Mouse (Mus musculus) limb, embryonic 10.5 days (tissue): Measurements from ENCODE around the gene Pik3c2b. TPM values are rescaled to one million over a fixed set of nuclear protein-coding genes. Genes with fewer than 3 reads are reported as not detected.
"Not testable (repeated sequence)": the region's sequence is repeated elsewhere in the genome, so short reads cannot be mapped to it uniquely, and the experiment has no call there.

ENCODE experiments used
- DNase-seq: peaks from one replicate; pipeline ENCODE4 v3.0.0-alpha.2; 2017; ENCODE audit warnings: low spot score
- H3K27ac ChIP-seq: fragments of 300-500 bp; sonication (generic); 2 replicates; pipeline ENCODE4 v1.5.1; 2016; ENCODE audit warnings: mild to moderate bottlenecking
- H3K27me3 ChIP-seq: fragments of 300-500 bp; sonication (generic); 2 replicates; pipeline ENCODE4 v1.6.1; 2016; ENCODE audit warnings: low read depth, mild to moderate bottlenecking; ENCODE audit not compliant: poor library complexity, severe bottlenecking
- H3K36me3 ChIP-seq: fragments of 300-500 bp; sonication (generic); 2 replicates; pipeline ENCODE4 v1.6.1; 2016; ENCODE audit warnings: mild to moderate bottlenecking, moderate library complexity
- H3K4me1 ChIP-seq: fragments of 300-500 bp; sonication (generic); 2 replicates; pipeline ENCODE4 v1.6.1; 2016
- H3K4me3 ChIP-seq: fragments of 300-500 bp; sonication (generic); 2 replicates; pipeline ENCODE4 v1.5.1; 2016; ENCODE audit warnings: mild to moderate bottlenecking, moderate library complexity
- H3K9me3 ChIP-seq: fragments of 300-500 bp; sonication (generic); replicated peaks from 2 replicates; pipeline ENCODE4 v1.6.1; 2016; ENCODE audit warnings: mild to moderate bottlenecking
- WGBS: fragments of 180-500 bp; shearing (Covaris S2); methylation state at CpG from one replicate; pipeline ENCODE4 v1.1.7; 2016; 5-methylcytosine and 5-hydroxymethylcytosine counted together
- polyA plus RNA-seq: library from polyadenylated mRNA; unstranded; fragments of >200 nt; fragmentation: Nextera tagmentation; extraction: Ambion mirVana; gene quantifications from 2 replicates; pipeline ENCODE4 v1.2.1, GENCODE M21; 2016

Gene Pik3c2b
- polyA plus RNA-seq, 1 experiment from 2014 or later, result 7.4 TPM

DNA sequence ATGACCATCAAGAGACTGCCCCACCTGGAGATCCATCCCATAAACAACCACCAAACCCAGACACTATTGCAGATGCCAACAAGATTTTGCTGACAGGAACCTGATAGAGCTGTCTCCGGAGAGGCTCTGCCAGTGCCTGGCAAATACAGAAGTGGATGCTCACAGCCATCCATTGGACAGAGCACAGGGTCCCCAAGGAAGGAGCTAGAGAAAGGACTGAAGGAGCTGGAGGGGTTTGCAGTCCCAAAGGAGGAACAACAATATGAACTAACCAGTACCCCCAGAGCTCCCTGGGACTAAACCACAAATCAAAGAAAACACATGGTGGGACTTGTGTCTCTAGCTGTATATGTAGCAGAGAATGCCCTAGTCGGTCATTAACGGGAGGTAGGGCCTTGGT is 21.7 kb upstream of the Pik3c2b start:
- H3K9me3 ChIP-seq, DNase-seq, H3K27me3 ChIP-seq, H3K4me1 ChIP-seq, H3K27ac ChIP-seq: not testable (repeated sequence)
- Histone ChIP-seq H3K4me3 (peak overlapping the region; percentile 89), H3K36me3 (peaks cover 19% of the 10 kb centered on the region)
- 98% methylated on average over 3 of the region's 3 CpGs for WGBS

DNA sequence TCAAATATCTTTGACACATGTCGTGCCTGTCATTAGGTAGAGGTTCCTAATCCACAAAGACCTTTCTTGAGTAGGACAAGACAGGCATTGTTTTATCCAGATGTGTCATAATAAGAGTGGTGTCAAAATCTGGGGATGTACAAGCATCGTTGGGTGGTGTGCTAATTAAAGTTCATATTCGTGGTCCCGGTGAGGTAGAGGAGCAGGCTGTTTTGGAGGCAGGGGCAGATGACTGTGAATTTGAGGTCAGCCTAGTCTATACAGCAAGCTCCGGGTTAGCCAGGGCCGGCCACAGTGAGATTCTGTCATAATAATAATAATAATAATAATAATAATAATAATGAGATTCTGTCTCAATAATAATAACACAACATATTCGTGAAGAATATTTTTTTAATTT is 21.0 kb upstream of the Pik3c2b start:
- peaks cover 7% of the 10 kb centered on the region; the same call in 1 of the 2 replicates for H3K4me1 ChIP-seq
- 47% methylated on average over 7 of the region's 7 CpGs for WGBS
- DNase-seq, result no peak
- H3K9me3 ChIP-seq, result no peaks in the 10 kb centered on the region
- peak overlapping the region; percentile 98 for H3K27ac ChIP-seq
- H3K4me3 ChIP-seq, result peak overlapping the region; percentile 89
- H3K27me3 ChIP-seq, result no peaks in the 10 kb centered on the region
- H3K36me3 ChIP-seq, result peaks cover 14% of the 10 kb centered on the region

DNA sequence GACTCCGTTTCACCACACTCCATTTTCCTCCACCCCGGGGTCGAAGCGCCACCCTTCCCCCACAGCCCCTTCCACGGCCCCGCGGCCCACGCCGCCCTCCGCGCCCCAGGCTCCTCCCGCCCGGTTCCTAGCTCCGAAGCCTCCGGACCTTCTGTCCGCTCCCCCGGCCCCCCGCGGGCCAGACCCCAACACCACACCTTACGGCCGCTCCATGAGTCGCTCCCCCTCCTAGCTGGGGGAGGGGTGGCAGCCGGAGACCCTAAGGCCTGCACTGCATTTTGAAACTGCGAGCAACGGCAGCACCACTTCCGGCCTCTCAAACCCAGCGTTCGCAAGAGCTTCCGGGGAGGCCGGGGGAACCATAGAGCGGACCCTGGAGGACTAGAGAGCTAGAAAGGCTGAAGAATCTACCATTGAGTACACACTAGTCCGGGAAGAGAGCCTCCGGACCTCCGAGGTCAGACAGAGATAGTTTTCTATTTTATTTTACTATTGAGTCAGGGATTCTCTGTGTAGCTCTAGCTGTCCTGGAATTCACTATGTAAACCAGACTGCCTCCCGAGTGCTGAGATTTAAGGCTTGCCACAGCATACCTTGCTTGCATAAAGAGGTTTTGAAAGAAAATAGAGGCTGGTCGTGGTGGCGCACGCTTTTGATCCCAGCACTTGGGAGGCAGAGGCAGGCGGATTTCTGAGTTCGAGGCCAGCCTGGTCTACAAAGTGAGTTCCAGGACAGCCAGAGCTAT is 20.2 kb upstream of the Pik3c2b start:
- WGBS, result 1% methylated on average over 40 of the region's 40 CpGs
- no peaks in the 10 kb centered on the region for H3K27me3 ChIP-seq
- DNase-seq, result peak; percentile 94
- H3K4me1 ChIP-seq, result peaks cover 7% of the 10 kb centered on the region; the same call in 1 of the 2 replicates
- peaks cover 13% of the 10 kb centered on the region for H3K36me3 ChIP-seq
- peak overlapping the region; percentile 98 for H3K27ac ChIP-seq
- no peaks in the 10 kb centered on the region for H3K9me3 ChIP-seq
- H3K4me3 ChIP-seq, result peak overlapping the region; percentile 89

DNA sequence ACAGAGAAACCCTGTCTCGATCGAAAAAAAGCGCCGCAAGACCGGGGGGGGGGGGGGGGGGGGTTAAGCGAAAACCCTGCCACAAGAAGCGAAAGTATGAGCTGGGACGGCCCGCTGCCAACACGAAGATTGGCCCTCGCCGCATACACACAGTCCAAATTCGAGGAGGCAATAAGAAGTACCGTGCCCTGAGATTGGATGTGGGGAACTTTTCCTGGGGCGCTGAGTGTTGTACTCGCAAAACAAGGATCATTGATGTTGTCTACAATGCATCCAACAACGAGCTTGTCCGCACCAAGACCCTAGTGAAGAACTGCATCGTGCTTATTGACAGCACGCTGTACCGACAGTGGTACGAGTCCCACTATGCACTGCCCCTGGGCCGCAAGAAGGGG is 19.7 kb upstream of the Pik3c2b start:
- WGBS, result 39% methylated on average over 23 of the region's 23 CpGs
- not testable (repeated sequence) for DNase-seq, H3K9me3 ChIP-seq

DNA sequence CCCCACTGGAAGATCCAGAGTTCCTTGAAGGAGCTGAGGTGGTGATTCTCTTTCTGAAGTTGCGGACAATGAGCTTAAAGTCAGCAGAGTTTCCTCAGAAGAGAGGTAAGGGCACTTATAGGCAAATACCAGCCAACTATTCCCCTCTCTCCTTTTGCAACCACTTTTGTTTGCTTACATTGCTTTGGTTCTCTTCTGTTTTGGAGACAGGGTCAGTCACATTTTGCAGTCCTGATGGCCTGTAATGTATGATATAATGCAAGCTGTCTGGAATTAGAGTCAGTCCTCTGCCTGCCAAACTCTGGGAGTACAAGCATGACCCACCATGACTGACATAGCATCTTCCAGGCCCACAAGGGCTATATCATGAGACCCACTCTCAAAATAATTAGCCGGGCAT is 18.3 kb upstream of the Pik3c2b start:
- H3K4me3 ChIP-seq, result no peak overlapping the region
- no peaks in the 10 kb centered on the region for H3K27me3 ChIP-seq
- 88% methylated on average over 2 of the region's 2 CpGs for WGBS
- H3K9me3 ChIP-seq, result no peaks in the 10 kb centered on the region
- H3K4me1 ChIP-seq, result peaks cover 7% of the 10 kb centered on the region; the same call in 1 of the 2 replicates
- no peak for DNase-seq
- H3K36me3 ChIP-seq, result peaks cover 7% of the 10 kb centered on the region; the same call in 1 of the 2 replicates
- H3K27ac ChIP-seq, result no peak overlapping the region

More for the DNA sequence above, 19.7 kb upstream of the Pik3c2b start:
- Histone ChIP-seq H3K4me3 (peak overlapping the region; percentile 89), H3K36me3 (peaks cover 11% of the 10 kb centered on the region), H3K27ac (peak overlapping the region; percentile 98)
- H3K27me3 ChIP-seq, H3K4me1 ChIP-seq: not testable (repeated sequence)

DNA sequence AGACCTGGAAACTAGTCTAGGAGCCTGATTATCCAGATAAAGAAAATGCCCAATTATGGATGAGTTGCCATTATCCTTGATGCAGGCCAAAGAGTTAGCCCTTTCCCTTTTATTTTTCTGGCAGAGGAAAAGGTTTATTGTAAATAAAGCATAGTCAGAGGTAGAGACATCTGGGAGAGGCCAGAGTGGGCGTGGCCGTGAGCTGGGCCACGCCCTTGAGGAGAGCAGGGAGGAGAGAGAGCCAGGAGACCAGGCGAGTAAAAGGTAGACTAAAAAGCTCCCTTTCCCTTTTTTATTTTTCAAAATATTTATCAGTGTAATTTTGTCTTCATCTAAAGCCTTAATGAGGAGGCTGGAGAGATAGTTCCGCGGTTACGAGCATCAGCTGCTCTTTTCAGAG is 17.5 kb upstream of the Pik3c2b start:
- Histone ChIP-seq H3K4me1 (peaks cover 9% of the 10 kb centered on the region), H3K9me3 (no peaks in the 10 kb centered on the region), H3K27me3 (no peaks in the 10 kb centered on the region), H3K36me3 (0 out of 2 replicates have a peak, but pooled peaks cover 2% of the 10 kb centered on the region), H3K4me3 (no peak overlapping the region), H3K27ac (no peak overlapping the region)
- DNase-seq, result no peak
- 36% methylated on average over 7 of the region's 7 CpGs for whole genome bisulfite sequencing

DNA sequence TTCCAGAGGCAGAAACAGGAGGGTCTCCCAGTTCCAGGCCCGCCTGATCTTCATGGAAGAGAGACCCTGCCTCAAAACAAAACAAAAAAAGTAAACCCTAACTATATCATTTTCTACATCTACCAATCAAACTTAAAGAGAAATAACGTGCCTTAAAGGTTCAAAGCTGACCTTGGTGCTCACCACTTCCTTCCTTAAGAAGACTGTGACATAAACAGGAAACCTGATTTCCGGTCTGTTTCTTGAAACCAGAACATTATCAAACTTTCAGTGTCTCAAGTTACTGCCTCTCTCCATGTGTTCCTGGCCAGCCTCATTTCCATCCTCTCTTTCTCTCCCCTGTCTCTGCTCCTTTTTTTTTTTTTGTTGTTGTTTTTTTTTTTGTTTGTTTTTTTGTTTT is 15.7 kb upstream of the Pik3c2b start:
- no peaks in the 10 kb centered on the region for H3K9me3 ChIP-seq
- H3K36me3 ChIP-seq, result no peaks in the 10 kb centered on the region
- WGBS, result 85% methylated on average over 3 of the region's 3 CpGs
- no peaks in the 10 kb centered on the region for H3K27me3 ChIP-seq
- no peak overlapping the region for H3K27ac ChIP-seq
- H3K4me3 ChIP-seq, result no peak overlapping the region
- peaks cover 6% of the 10 kb centered on the region for H3K4me1 ChIP-seq
- no peak for DNase-seq

DNA sequence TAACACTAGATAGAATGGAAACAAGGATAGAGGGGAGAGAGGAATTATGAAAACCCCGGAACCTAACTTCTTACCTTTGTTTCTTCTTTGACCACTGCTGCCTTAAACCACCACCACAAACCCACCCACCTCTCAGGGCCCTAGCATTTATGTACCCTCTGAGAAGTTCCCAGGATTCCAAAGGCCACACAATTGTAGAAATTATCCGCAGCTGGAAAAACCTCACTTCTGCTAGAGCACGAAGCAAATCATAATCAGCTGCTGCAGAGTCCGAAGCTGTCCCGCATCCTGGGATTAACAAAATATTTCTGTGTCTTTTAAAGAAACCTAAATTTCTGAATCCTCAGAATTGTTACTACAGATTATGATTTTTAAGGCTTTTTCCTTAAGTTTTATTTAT is 15.0 kb upstream of the Pik3c2b start, which contains the start of gene Mdm4:
Gene Mdm4, minus strand, starts transcription at position 101 of the 400 bp plus-strand sequence.
- Histone ChIP-seq H3K4me1 (peaks cover 6% of the 10 kb centered on the region), H3K9me3 (no peaks in the 10 kb centered on the region), H3K27me3 (no peaks in the 10 kb centered on the region), H3K4me3 (no peak within 1 kb of the TSS), H3K36me3 (no peaks in the 10 kb centered on the region), H3K27ac (no peak within 1 kb of the TSS)
- DNase-seq, result no peak
- 93% methylated on average over 5 of the region's 5 CpGs for WGBS

DNA sequence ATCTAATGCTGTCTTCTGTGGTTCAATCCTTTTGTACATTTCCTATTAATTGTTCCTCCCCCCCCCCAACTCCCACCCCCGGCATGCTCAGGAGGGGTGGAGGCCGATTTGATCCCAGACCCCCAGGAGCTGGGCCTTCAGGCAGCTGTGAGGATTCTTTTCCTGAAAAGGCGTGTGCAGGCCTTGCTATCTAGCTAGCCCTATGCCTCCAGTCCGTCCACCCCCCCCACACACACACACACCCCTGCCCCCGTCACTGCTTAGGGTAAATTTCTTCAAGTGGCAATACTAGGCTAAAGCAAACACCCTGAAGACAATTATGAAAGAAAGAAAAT is 12.5 kb upstream of the Pik3c2b start:
- Histone ChIP-seq H3K4me3 (peak overlapping the region; percentile 63), H3K9me3 (no peaks in the 10 kb centered on the region), H3K27ac (no peak overlapping the region), H3K27me3 (no peaks in the 10 kb centered on the region), H3K36me3 (no peaks in the 10 kb centered on the region), H3K4me1 (peaks cover 6% of the 10 kb centered on the region)
- WGBS, result 19% methylated on average over 5 of the region's 5 CpGs
- DNase-seq, result no peak

DNA sequence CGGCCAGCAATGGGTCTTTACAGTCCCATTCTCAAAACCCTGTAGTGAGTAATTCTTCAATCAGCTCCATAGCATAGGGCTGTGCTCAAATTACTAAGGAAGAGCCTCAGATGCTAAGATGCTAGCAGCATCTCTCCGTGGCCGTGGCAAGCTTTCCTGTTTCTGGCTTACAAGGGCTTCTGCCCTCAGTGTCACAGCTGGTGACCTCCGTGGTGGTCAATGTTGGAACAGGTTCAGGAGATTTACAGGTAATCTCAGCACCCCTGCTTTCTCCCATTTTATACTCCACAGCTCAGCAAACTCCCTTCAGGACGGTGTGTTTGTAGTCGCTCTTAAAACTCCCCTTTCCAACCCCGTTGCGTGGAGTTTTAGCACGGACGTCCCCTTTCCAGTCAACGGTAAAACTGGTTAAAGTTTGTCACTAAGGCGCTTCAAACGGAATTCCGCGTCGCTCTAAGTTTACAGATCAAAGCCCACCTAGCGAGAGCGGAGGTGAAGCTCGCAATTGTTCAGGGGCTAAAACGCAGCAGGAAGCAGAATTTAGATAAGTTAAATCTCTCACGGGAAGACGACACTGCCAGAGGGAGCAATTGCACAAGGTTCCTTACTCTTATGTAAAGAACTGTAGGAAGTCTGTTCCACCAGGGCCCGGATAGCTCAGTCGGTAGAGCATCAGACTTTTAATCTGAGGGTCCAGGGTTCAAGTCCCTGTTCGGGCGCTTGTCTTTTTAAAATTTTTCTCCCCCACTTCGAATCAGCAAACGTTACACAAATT is 12.0 kb upstream of the Pik3c2b start:
- Histone ChIP-seq H3K4me1 (peaks cover 6% of the 10 kb centered on the region), H3K9me3 (no peaks in the 10 kb centered on the region), H3K27ac (peak overlapping the region; percentile 68), H3K36me3 (no peaks in the 10 kb centered on the region), H3K27me3 (no peaks in the 10 kb centered on the region), H3K4me3 (peak overlapping the region; percentile 63)
- DNase-seq, result peak; percentile 83
- WGBS, result 1% methylated on average over 28 of the region's 28 CpGs

DNA sequence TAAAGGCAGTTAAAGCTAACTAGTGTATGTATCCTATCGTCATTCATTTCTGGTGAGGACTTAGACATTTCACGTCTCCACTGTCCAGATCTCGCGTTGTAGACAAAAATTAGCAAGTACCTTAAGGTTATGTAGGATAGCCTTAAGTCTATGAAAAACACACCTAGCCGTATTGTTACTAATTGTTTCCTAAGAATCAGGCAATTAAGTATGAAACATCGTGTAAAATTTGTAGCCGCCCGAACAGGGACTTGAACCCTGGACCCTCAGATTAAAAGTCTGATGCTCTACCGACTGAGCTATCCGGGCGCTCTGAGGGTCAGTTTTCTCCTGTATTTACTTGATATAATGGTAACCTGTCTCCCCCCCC is 11.4 kb upstream of the Pik3c2b start:
- H3K4me3 ChIP-seq, result peak overlapping the region; percentile 63
- H3K27ac ChIP-seq, result no peak overlapping the region
- DNase-seq, result peak; percentile 64
- H3K36me3 ChIP-seq, result no peaks in the 10 kb centered on the region
- 3% methylated on average over 11 of the region's 11 CpGs for WGBS
- no peaks in the 10 kb centered on the region for H3K9me3 ChIP-seq
- H3K4me1 ChIP-seq, result peaks cover 8% of the 10 kb centered on the region
- no peaks in the 10 kb centered on the region for H3K27me3 ChIP-seq

DNA sequence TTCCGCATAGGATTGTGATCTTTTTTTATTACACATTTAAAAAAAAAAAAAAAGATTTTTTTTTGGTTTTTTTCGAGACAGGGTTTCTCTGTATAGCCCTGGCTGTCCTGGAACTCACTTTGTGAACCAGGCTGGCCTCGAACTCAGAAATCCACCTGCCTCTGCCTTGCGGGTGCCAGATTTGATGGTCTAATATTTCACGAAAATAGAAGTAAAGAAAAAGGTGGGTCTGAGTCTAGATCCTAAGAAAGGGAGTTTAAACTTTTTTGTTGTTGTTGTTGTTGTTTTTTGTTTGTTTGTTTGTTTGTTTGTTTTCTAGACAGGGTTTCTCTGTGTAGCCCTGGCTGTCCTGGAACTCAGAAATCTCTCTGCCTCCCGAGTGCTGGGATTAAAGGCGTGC is 10.8 kb upstream of the Pik3c2b start:
- H3K36me3 ChIP-seq, H3K27ac ChIP-seq, H3K9me3 ChIP-seq, DNase-seq, H3K27me3 ChIP-seq, H3K4me1 ChIP-seq, H3K4me3 ChIP-seq: not testable (repeated sequence)
- WGBS, result 67% methylated on average over 7 of the region's 7 CpGs

DNA sequence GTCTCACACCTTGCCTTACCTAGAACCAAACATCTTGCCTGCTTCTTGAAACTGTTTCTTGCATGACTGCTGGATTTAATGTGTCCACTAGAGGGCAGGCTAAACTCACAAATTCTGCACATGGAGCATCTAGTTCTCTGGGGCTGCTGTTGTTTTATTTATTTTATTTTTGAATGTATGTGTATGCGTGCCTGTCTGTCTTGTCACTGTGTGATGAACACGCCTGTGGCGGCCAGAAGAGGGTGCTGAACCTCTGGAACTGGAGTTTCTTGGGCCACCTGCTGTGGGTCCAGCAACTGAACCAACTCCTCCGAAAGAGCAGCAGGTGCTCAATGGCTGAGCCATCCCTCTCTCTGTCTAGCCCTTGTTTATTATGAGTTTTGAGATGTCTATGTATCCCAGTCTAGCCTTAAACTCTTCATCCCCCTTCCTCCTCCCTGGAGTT is 5.9 kb upstream of the Pik3c2b start:
- H3K4me1 ChIP-seq, result 0 out of 2 replicates have a peak, but pooled peaks cover 2% of the 10 kb centered on the region
- peaks cover 4% of the 10 kb centered on the region for H3K27me3 ChIP-seq
- no peak overlapping the region for H3K4me3 ChIP-seq
- peak; percentile 64 for DNase-seq
- H3K36me3 ChIP-seq, result no peaks in the 10 kb centered on the region
- 20% methylated on average over 4 of the region's 4 CpGs for WGBS
- no peaks in the 10 kb centered on the region for H3K9me3 ChIP-seq
- H3K27ac ChIP-seq, result no peak overlapping the region
